Mouse (Mus musculus): Measurements from ENCODE around the gene Ptrh1. TPM values are rescaled to one million over a fixed set of nuclear protein-coding genes. Genes with fewer than 3 reads are reported as not detected.

Ptrh1 gene
- polyA plus RNA-seq, 1 experiment from 2014 or later, result 1.1 TPM

GRCm38 (mm10) chr2:32750887-32751664 is 24.5 kb upstream of the Ptrh1 start:
- peak; percentile 92 for ATAC-seq
- Histone ChIP-seq H3K4me1 (ENCODE audit: insufficient read depth) (no peaks in the 10 kb centered on the region; the same call in 1 of the 2 replicates), H3K9me3 (ENCODE audit: low read length) (no peaks in the 10 kb centered on the region), H3K9ac (replicated peaks) (no peak overlapping the region), H3K4me2 (ENCODE audit: low read depth, low read length) (peak overlapping the region; percentile 63), H3K27me3 (ENCODE audit: insufficient read depth, low read length) (no peaks in the 10 kb centered on the region), H3K27ac (ENCODE audit: low read depth) (peak overlapping the region; percentile 70), H3K4me3 (ENCODE audit: low read depth, low read length) (peak overlapping the region; percentile 31), H3K36me3 (replicated peaks; ENCODE audit: insufficient read depth, low read length) (peaks cover 52% of the 10 kb centered on the region)
- peak; percentile 73 for DNase-seq
- no peak for TF ChIP-seq CTCF (IDR thresholded peaks at IDR 0.05; ENCODE audit: low read depth)
- no peak for TF ChIP-seq EP300 (IDR thresholded peaks at IDR 0.05; ENCODE audit: low read depth)
- 58% methylated on average over 31 of the region's 31 CpGs for WGBS (ENCODE audit: insufficient replicate concordance)

- H3K27ac ChIP-seq (ENCODE audit: low read depth), result peak overlapping the region; percentile 70; the same call in 1 of the 2 replicates
- ATAC-seq (peak; percentile 22; the same call in 1 of the 2 replicates), DNase-seq (no peak)
- no peaks in the 10 kb centered on the region for H3K27me3 ChIP-seq (ENCODE audit: insufficient read depth, low read length)
- H3K9me3 ChIP-seq (ENCODE audit: low read length), result no peaks in the 10 kb centered on the region
- peak overlapping the region; percentile 63 for H3K4me2 ChIP-seq (ENCODE audit: low read depth, low read length)
- TF ChIP-seq CTCF (IDR thresholded peaks at IDR 0.05; ENCODE audit: low read depth), result no peak
- no peak for TF ChIP-seq EP300 (IDR thresholded peaks at IDR 0.05; ENCODE audit: low read depth)
- no peak overlapping the region for H3K9ac ChIP-seq (replicated peaks)
- peaks cover 47% of the 10 kb centered on the region for H3K36me3 ChIP-seq (replicated peaks; ENCODE audit: insufficient read depth, low read length)
- WGBS (ENCODE audit: insufficient replicate concordance), result 59% methylated on average over 9 of the region's 10 CpGs
- H3K4me1 ChIP-seq (ENCODE audit: insufficient read depth), result no peaks in the 10 kb centered on the region; the same call in 1 of the 2 replicates
- peak overlapping the region; percentile 31 for H3K4me3 ChIP-seq (ENCODE audit: low read depth, low read length)
Measured at GRCm38 (mm10) chr2:32751665-32752033, 23.9 kb upstream of the Ptrh1 start.

GRCm38 (mm10) chr2:32752181-32752580 is 23.4 kb upstream of the Ptrh1 start:
- ATAC-seq (peak; percentile 41), DNase-seq (peak; percentile 66)
- Histone ChIP-seq H3K36me3 (replicated peaks; ENCODE audit: insufficient read depth, low read length) (peaks cover 42% of the 10 kb centered on the region), H3K27ac (ENCODE audit: low read depth) (no peak overlapping the region), H3K27me3 (ENCODE audit: insufficient read depth, low read length) (no peaks in the 10 kb centered on the region), H3K4me2 (ENCODE audit: low read depth, low read length) (peak overlapping the region; percentile 63), H3K9me3 (ENCODE audit: low read length) (no peaks in the 10 kb centered on the region), H3K4me1 (ENCODE audit: insufficient read depth) (no peaks in the 10 kb centered on the region; the same call in 1 of the 2 replicates), H3K9ac (replicated peaks) (no peak overlapping the region), H3K4me3 (ENCODE audit: low read depth, low read length) (peak overlapping the region; percentile 31; the same call in 1 of the 2 replicates)
- 64% methylated on average over 10 of the region's 10 CpGs for WGBS (ENCODE audit: insufficient replicate concordance)
- TF ChIP-seq EP300 (IDR thresholded peaks at IDR 0.05; ENCODE audit: low read depth) (no peak), CTCF (IDR thresholded peaks at IDR 0.05; ENCODE audit: low read depth) (peak; percentile 48)

GRCm38 (mm10) chr2:32756674-32757055 is 18.9 kb upstream of the Ptrh1 start:
- Histone ChIP-seq H3K27ac (ENCODE audit: low read depth) (no peak overlapping the region), H3K36me3 (replicated peaks; ENCODE audit: insufficient read depth, low read length) (peaks cover 38% of the 10 kb centered on the region), H3K9ac (replicated peaks) (no peak overlapping the region), H3K4me3 (ENCODE audit: low read depth, low read length) (no peak overlapping the region), H3K4me1 (ENCODE audit: insufficient read depth) (no peaks in the 10 kb centered on the region; the same call in 1 of the 2 replicates), H3K27me3 (ENCODE audit: insufficient read depth, low read length) (no peaks in the 10 kb centered on the region), H3K9me3 (ENCODE audit: low read length) (no peaks in the 10 kb centered on the region), H3K4me2 (ENCODE audit: low read depth, low read length) (peak overlapping the region; percentile 89)
- no peak for TF ChIP-seq CTCF (IDR thresholded peaks at IDR 0.05; ENCODE audit: low read depth)
- ATAC-seq, result no peak
- WGBS (ENCODE audit: insufficient replicate concordance), result 33% methylated on average over 6 of the region's 6 CpGs
- DNase-seq, result no peak

GRCm38 (mm10) chr2:32757056-32757845 is 18.3 kb upstream of the Ptrh1 start, which contains the start of gene Tor2a:
Tor2a (plus strand) TSS chr2:32757234.
- Histone ChIP-seq H3K27me3 (ENCODE audit: insufficient read depth, low read length) (no peaks in the 10 kb centered on the region), H3K4me2 (ENCODE audit: low read depth, low read length) (peak within 1 kb of the TSS; percentile 89), H3K9me3 (ENCODE audit: low read length) (no peaks in the 10 kb centered on the region), H3K4me1 (ENCODE audit: insufficient read depth) (no peaks in the 10 kb centered on the region; the same call in 1 of the 2 replicates), H3K36me3 (replicated peaks; ENCODE audit: insufficient read depth, low read length) (peaks cover 33% of the 10 kb centered on the region), H3K9ac (replicated peaks) (peak within 1 kb of the TSS; percentile 84), H3K4me3 (ENCODE audit: low read depth, low read length) (peak within 1 kb of the TSS; percentile 64), H3K27ac (ENCODE audit: low read depth) (peak within 1 kb of the TSS; percentile 91)
- DNase-seq, result peak; percentile 96
- WGBS (ENCODE audit: insufficient replicate concordance), result under 1% methylated on average over 64 of the region's 66 CpGs
- peak; percentile 93 for ATAC-seq
- TF ChIP-seq EP300 (IDR thresholded peaks at IDR 0.05; ENCODE audit: low read depth) (no peak), CTCF (IDR thresholded peaks at IDR 0.05; ENCODE audit: low read depth) (peak; percentile 96)

GRCm38 (mm10) chr2:32758503-32758902 is 17.1 kb upstream of the Ptrh1 start:
- Histone ChIP-seq H3K36me3 (replicated peaks; ENCODE audit: insufficient read depth, low read length) (peaks cover 21% of the 10 kb centered on the region), H3K9me3 (ENCODE audit: low read length) (no peaks in the 10 kb centered on the region), H3K27me3 (ENCODE audit: insufficient read depth, low read length) (no peaks in the 10 kb centered on the region), H3K4me2 (ENCODE audit: low read depth, low read length) (no peak overlapping the region), H3K9ac (replicated peaks) (no peak overlapping the region), H3K4me3 (ENCODE audit: low read depth, low read length) (no peak overlapping the region), H3K4me1 (ENCODE audit: insufficient read depth) (no peaks in the 10 kb centered on the region; the same call in 1 of the 2 replicates), H3K27ac (ENCODE audit: low read depth) (no peak overlapping the region; the same call in 1 of the 2 replicates)
- TF ChIP-seq CTCF (IDR thresholded peaks at IDR 0.05; ENCODE audit: low read depth) (no peak), EP300 (IDR thresholded peaks at IDR 0.05; ENCODE audit: low read depth) (no peak)
- peak; percentile 40 for ATAC-seq
- 69% methylated on average over 8 of the region's 8 CpGs for WGBS (ENCODE audit: insufficient replicate concordance)
- DNase-seq, result peak; percentile 53
